In the genomic region with DNA sequence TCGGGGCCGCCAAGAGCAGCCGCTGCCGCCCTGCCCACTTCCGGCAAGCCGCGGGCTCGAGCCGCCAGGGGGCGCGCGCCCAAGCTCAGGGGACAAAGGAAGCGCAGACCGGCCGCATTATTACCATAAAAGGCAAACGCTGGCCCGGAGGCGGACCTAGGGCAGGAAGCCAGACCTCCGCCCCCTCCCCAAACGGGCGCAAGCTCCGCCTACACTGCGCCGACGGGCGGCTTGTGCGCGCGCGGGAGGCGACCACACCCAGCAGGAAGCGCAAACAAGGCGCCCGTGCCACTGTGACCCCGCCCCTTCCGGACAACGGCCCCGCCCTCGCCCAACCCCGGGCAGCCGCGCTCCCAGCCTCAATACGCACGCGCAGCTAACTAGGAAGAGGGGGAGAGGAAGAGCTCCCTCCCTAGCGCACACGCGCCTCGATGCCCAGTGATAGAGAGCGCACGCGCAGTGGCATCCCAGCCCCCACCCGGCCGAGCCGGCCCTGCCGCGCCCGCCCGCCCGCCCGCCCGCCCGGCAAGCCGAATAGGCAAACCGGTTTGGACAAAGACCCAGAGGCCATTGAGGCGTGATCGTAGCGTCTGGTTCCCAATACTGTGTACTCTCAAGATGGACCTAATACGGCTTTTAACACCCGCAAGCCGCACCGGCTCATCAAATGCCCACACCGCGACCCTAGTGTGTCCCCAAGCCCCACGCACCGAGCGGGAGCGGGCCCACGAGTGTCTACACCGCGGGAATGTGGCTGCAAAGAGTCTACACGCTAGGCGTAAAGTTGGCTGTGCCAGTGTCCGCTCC, we compare ENCODE assay signal across 7 mouse cellular contexts. TPM values are rescaled to one million over a fixed set of nuclear protein-coding genes. Genes with fewer than 3 reads are reported as not detected.
A peak's percentile ranks its signal among the peaks of the same experiment; 100 is the strongest.
DNase-seq lines count a peak whose midpoint lies in the region; ATAC-seq lines count a peak whose summit lies in the region.

No protein-coding gene starts in this region.

- H3K36me3 ChIP-seq in intestine, embryonic 14.5 days (ENCODE audit: control insufficient read depth, insufficient read depth, low read length) = peaks cover 46% of the 10 kb centered on the region
- H3K36me3 ChIP-seq in midbrain, embryonic 10.5 days = peaks cover 48% of the 10 kb centered on the region

- H3K9me3 ChIP-seq in intestine, embryonic 14.5 days (ENCODE audit: control insufficient read depth, low read length) = no peaks in the 10 kb centered on the region
- no peaks in the 10 kb centered on the region for H3K9me3 ChIP-seq in midbrain, embryonic 10.5 days (replicated peaks)

- under 1% methylated on average over 79 of the region's 84 CpGs for WGBS in intestine, embryonic 14.5 days
- under 1% methylated on average over 84 of the region's 84 CpGs for WGBS in midbrain, embryonic 10.5 days

- peak overlapping the region; percentile 100 for H3K27ac ChIP-seq in intestine, embryonic 14.5 days (ENCODE audit: low read depth)
- H3K27ac ChIP-seq in midbrain, embryonic 10.5 days (replicated peaks) = peak overlapping the region; percentile 100

- H3K4me3 ChIP-seq in intestine, embryonic 14.5 days (ENCODE audit: low read depth, low read length) = peak overlapping the region; percentile 87
- H3K4me3 ChIP-seq in midbrain, embryonic 10.5 days = peak overlapping the region; percentile 100

- peak; percentile 100 for DNase-seq in adrenal gland, adult (ENCODE audit: inconsistent age in 2 of 2, low spot score in 1 of 2)
- peak; percentile 97 for DNase-seq in embryo, embryonic 10.5 days (ENCODE audit: low spot score)
- peak; percentile 99 for DNase-seq in gastrocnemius, postnatal 25 days
- DNase-seq in intestine, embryonic 14.5 days (ENCODE audit: low spot score) = peak; percentile 100
- peak; percentile 99 for DNase-seq in left cerebral cortex, postnatal 25 days (ENCODE audit: low spot score in 2 of 2)
- DNase-seq in midbrain, embryonic 10.5 days (ENCODE audit: low spot score) = peak; percentile 100
- peak; percentile 98 for DNase-seq in right cerebral cortex, postnatal 4 days

- peak; percentile 71 for ATAC-seq in intestine, embryonic 14.5 days (replicated peaks; ENCODE audit: low FRiP score, low TSS enrichment, low read depth)

- H3K4me2 ChIP-seq in intestine, embryonic 14.5 days (ENCODE audit: low read length) = peak overlapping the region; percentile 92

- H3K27me3 ChIP-seq in intestine, embryonic 14.5 days (replicated peaks; ENCODE audit: control insufficient read depth, insufficient read depth, low read length) = no peaks in the 10 kb centered on the region
- H3K27me3 ChIP-seq in midbrain, embryonic 10.5 days (ENCODE audit: low read depth, poor library complexity, severe bottlenecking) = peaks cover 8% of the 10 kb centered on the region; the same call in 1 of the 2 replicates

- peak overlapping the region; percentile 100 for H3K9ac ChIP-seq in intestine, embryonic 14.5 days (ENCODE audit: low read length)

- intact Hi-C loops in left cerebral cortex, postnatal 25 days (cut with DNase I) = loop anchor here (1.0 to 2.0 kb wide), 5 partner anchors 23 to 87 kb away; no protein-coding TSS in a partner anchor

- peaks cover 43% of the 10 kb centered on the region for H3K4me1 ChIP-seq in intestine, embryonic 14.5 days (replicated peaks; ENCODE audit: control insufficient read depth, insufficient read depth, low read length)
- H3K4me1 ChIP-seq in midbrain, embryonic 10.5 days = peaks cover 51% of the 10 kb centered on the region

RNA-seq across cellular contexts. Expression of gene Actb, which starts 0.6 kb away (rescaled TPM):
- 100 to 1,000 TPM; 487 to 619 TPM for total RNA-seq in gastrocnemius, postnatal 25 days (2021)
- polyA plus RNA-seq in intestine, embryonic 14.5 days (2014; fragmentation: Nextera tagmentation; extraction: Ambion mirVana) = 15,561 and 16,510 TPM in 2 replicates
- total RNA-seq in left cerebral cortex, postnatal 25 days (2021) = 1,000 to 10,000 TPM; 2,451 to 2,479 TPM
- 12,690 and 13,877 TPM in 2 replicates for polyA plus RNA-seq in midbrain, embryonic 10.5 days (2016; fragmentation: Nextera tagmentation; extraction: Ambion mirVana)

RNA-seq across cellular contexts. Expression of gene Fbxl18, which starts 10.7 kb away (rescaled TPM):
- 1 to 10 TPM; 5.6 to 6.8 TPM for total RNA-seq in gastrocnemius, postnatal 25 days (2021)
- polyA plus RNA-seq in intestine, embryonic 14.5 days (2014; fragmentation: Nextera tagmentation; extraction: Ambion mirVana) = 10.3 and 10.8 TPM in 2 replicates
- total RNA-seq in left cerebral cortex, postnatal 25 days (2021) = 10 to 100 TPM; 32.5 to 33.7 TPM
- polyA plus RNA-seq in midbrain, embryonic 10.5 days (2016; fragmentation: Nextera tagmentation; extraction: Ambion mirVana) = 23.4 and 24.6 TPM in 2 replicates

RNA-seq across cellular contexts. Expression of gene Fscn1, which starts 54.2 kb away (rescaled TPM):
- total RNA-seq in gastrocnemius, postnatal 25 days (2021) = 10 to 100 TPM; 13.4 to 17.6 TPM
- polyA plus RNA-seq in intestine, embryonic 14.5 days (2014; fragmentation: Nextera tagmentation; extraction: Ambion mirVana) = 230 and 247 TPM in 2 replicates
- 100 to 1,000 TPM; 384 to 450 TPM for total RNA-seq in left cerebral cortex, postnatal 25 days (2021)
- 675 and 709 TPM in 2 replicates for polyA plus RNA-seq in midbrain, embryonic 10.5 days (2016; fragmentation: Nextera tagmentation; extraction: Ambion mirVana)

Comparison
In these comparisons a context has a peak if more than half of its experiments do, and no peak if none do; other contexts are left out.
1. Peak in every context shown above with its lines: DNase-seq, ATAC-seq, H3K4me3 ChIP-seq and H3K27ac ChIP-seq.
2. RNA of gene Fbxl18, which starts 10.7 kb away (total RNA-seq): 32.5 to 33.7 TPM in left cerebral cortex, postnatal 25 days; 5.6 to 6.8 TPM in gastrocnemius, postnatal 25 days; every median in the first group is over 4 times any median in the second.
3. RNA of gene Fscn1, which starts 54.2 kb away (total RNA-seq): 384 to 450 TPM in left cerebral cortex, postnatal 25 days; 13.4 to 17.6 TPM in gastrocnemius, postnatal 25 days; every median in the first group is over 10 times any median in the second.